Mouse (Mus musculus) C2C12 (cell line): ENCODE data around the gene Cacnb4.

Experiments used
- CTCF ChIP-seq: IDR thresholded peaks from one replicate; pipeline ENCODE4 v1.5.1; 2011; ENCODE audit not compliant: control insufficient read depth, insufficient read depth, insufficient read length
- MAX ChIP-seq: IDR thresholded peaks from one replicate; pipeline ENCODE4 v1.6.1; 2011; ENCODE audit warnings: mild to moderate bottlenecking, control low read depth

DNA sequence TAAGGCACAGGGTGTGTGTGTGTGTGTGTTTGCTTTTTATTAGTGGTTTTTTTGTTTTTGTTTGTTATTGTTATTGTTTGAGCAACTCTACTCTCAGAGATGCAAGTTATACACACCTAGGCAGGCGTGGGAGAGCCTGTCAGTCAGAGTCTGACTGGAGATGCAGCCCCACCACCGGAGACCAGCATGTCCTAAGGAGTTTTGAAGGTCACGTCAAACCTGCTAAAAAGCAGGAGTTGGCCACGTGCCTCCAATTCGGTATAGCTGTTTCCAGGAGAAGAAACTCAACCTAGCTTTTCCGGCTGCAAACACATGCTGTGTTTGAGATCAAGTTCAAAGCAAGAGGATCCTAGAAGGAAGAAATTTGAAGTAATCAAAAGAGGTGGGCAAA lies 277 bp upstream of the Cacnb4 start:
- no peak for TF ChIP-seq MAX
- TF ChIP-seq CTCF: no peak
